Mouse (Mus musculus) right cerebral cortex, adult 2 months (tissue): ENCODE data around the gene Strn.
"Not testable (repeated sequence)": the region's sequence is repeated elsewhere in the genome, so short reads cannot be mapped to it uniquely, and the experiment has no call there.

Experiments
- DNase-seq, 2 experiments: peaks; one replicate each; pipeline ENCODE4 v3.0.0; 2021 to 2022; ENCODE audit warnings: low spot score in 2 of 2

Gene Strn

GRCm38 (mm10) chr17:78710258-78710657, 26.7 kb downstream of the Strn start:
- DNase-seq = no peak

GRCm38 (mm10) chr17:78708422-78708821, 28.6 kb downstream of the Strn start:
- DNase-seq = no peak

GRCm38 (mm10) chr17:78702988-78703387, 34.0 kb downstream of the Strn start:
- no peak for DNase-seq

GRCm38 (mm10) chr17:78698965-78699364, 38.0 kb downstream of the Strn start:
- no peak for DNase-seq

- DNase-seq = no peak
Measured at GRCm38 (mm10) chr17:78697462-78697861, 39.5 kb downstream of the Strn start.

- no peak for DNase-seq
Measured at GRCm38 (mm10) chr17:78696922-78697321, 40.1 kb downstream of the Strn start.

- DNase-seq = not testable (repeated sequence)
Measured at GRCm38 (mm10) chr17:78689231-78689630, 47.8 kb downstream of the Strn start.

GRCm38 (mm10) chr17:78687971-78688370, 49.0 kb downstream of the Strn start:
- no peak for DNase-seq

- DNase-seq = no peak
Measured at GRCm38 (mm10) chr17:78685004-78685403, 52.0 kb downstream of the Strn start.

GRCm38 (mm10) chr17:78682351-78682750, 54.6 kb downstream of the Strn start:
- DNase-seq = no peak

- no peak for DNase-seq
Measured at GRCm38 (mm10) chr17:78679503-78679902, 57.5 kb downstream of the Strn start.

GRCm38 (mm10) chr17:78676813-78677212, 60.2 kb downstream of the Strn start:
- DNase-seq = peak; percentile 53 to 56

GRCm38 (mm10) chr17:78664962-78665545, 71.9 kb downstream of the Strn start:
- DNase-seq = no peak

GRCm38 (mm10) chr17:78654841-78655240, 82.2 kb downstream of the Strn start:
- no peak for DNase-seq

GRCm38 (mm10) chr17:78643853-78644475, 93.0 kb downstream of the Strn start:
- no peak for DNase-seq

GRCm38 (mm10) chr17:78642259-78642658, 94.7 kb downstream of the Strn start:
- DNase-seq = no peak

GRCm38 (mm10) chr17:78640387-78640786, 96.6 kb downstream of the Strn start:
- DNase-seq = no peak

GRCm38 (mm10) chr17:78639099-78639498, 97.9 kb downstream of the Strn start:
- DNase-seq = no peak

GRCm38 (mm10) chr17:78637140-78637539, 99.9 kb downstream of the Strn start:
- DNase-seq = no peak

- DNase-seq = no peak
Measured at GRCm38 (mm10) chr17:78635616-78636015, 101.4 kb downstream of the Strn start.

GRCm38 (mm10) chr17:78624941-78625340, 112.1 kb downstream of the Strn start:
- no peak for DNase-seq

GRCm38 (mm10) chr17:78621863-78622262, 115.1 kb downstream of the Strn start:
- DNase-seq = no peak

- DNase-seq = no peak
Measured at GRCm38 (mm10) chr17:78620740-78621139, 116.3 kb downstream of the Strn start.

GRCm38 (mm10) chr17:78619981-78620380, 117.0 kb downstream of the Strn start:
- DNase-seq = no peak
